Mouse (Mus musculus) embryonic fibroblast, embryonic 13.5 days (primary cell): ENCODE measurements around the gene Myod1.

ENCODE experiments used
- CTCF ChIP-seq: IDR thresholded peaks from 2 replicates; pipeline ENCODE4 v1.5.1; 2011; ENCODE audit warnings: mild to moderate bottlenecking, control low read depth, low read length, moderate library complexity, borderline replicate concordance; ENCODE audit not compliant: insufficient read depth
- POLR2A ChIP-seq: IDR thresholded peaks from 2 replicates; pipeline ENCODE4 v1.6.1; 2011; ENCODE audit warnings: low read depth, mild to moderate bottlenecking, control low read depth, low read length, moderate library complexity

DNA sequence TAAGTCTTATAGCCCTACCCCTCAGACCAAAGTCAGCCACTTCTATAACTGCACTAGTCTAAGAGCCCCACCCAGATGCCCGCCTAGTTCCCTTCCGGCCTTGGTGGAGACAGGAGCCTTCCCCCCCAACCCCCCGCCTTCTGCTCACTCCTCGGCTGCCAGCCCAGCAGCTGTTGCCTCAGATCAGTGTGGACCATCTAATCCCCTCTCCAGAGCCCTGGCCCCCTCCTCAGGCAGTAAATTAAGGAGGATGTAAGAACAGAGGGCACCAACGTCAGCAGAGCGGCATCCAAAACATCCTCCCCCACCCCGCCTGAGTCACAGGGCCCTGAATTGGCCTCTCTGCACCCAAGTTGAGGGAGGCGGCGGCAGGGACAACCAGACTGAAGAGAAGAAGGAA is 34.8 kb upstream of the Myod1 start:
- TF ChIP-seq CTCF: no peak
- TF ChIP-seq POLR2A: no peak
